Mouse (Mus musculus) liver, adult (tissue): ENCODE measurements around the gene Ccdc83.

Experiments
- GATA4 ChIP-seq: IDR thresholded peaks from 2 replicates; pipeline ENCODE4 v1.6.1; 2014; ENCODE audit warnings: mild to moderate bottlenecking, low read length; ENCODE audit not compliant: insufficient replicate concordance

The Ccdc83 gene

GRCm38 (mm10) chr7:90210116-90210515 lies 55.5 kb downstream of the Ccdc83 start:
- TF ChIP-seq GATA4, result no peak

- TF ChIP-seq GATA4, result no peak
These were observed 61.7 kb downstream of the Ccdc83 start for GRCm38 (mm10) chr7:90203914-90204313.

GRCm38 (mm10) chr7:90201877-90202465 lies 63.6 kb downstream of the Ccdc83 start:
- no peak for TF ChIP-seq GATA4

DNA sequence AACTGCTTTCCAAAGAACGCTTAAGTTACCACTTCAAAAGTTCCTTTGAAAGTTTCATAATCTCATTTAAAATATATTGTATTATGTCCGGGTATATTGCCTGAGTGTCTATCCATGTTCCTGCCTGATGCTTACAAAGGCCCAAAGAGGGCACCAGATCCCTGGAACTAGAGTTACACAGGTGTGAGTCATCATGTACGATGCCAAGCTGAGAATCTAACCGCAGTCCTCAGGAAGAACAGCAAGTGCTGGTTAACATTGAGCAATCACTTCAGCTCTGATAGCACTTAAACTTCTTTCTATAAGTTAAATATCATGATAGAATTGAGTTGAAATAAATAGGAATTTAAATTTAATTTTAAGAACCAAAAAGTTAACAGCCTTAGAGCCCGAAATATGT lies 65.3 kb downstream of the Ccdc83 start:
- no peak for TF ChIP-seq GATA4

- TF ChIP-seq GATA4, result no peak
These were observed 84.9 kb downstream of the Ccdc83 start for GRCm38 (mm10) chr7:90180635-90181034.

GRCm38 (mm10) chr7:90175576-90175975 lies 90.0 kb downstream of the Ccdc83 start:
- TF ChIP-seq GATA4, result no peak
